Mouse (Mus musculus): ENCODE data around the gene Tcea3.
A peak's percentile ranks its signal among the peaks of the same experiment; 100 is the strongest.

Tcea3 gene

GRCm38 (mm10) chr4:136281097-136281496, 33.6 kb downstream of the Tcea3 start:
- no peak for DNase-seq (ENCODE audit: low read depth, low spot score)

GRCm38 (mm10) chr4:136281611-136282010, 34.1 kb downstream of the Tcea3 start:
- no peak for DNase-seq (ENCODE audit: low read depth, low spot score)

- DNase-seq (ENCODE audit: low read depth, low spot score) = no peak
Measured at GRCm38 (mm10) chr4:136282621-136283480, 35.3 kb downstream of the Tcea3 start.

GRCm38 (mm10) chr4:136283783-136284182, 36.3 kb downstream of the Tcea3 start:
- DNase-seq (ENCODE audit: low read depth, low spot score) = no peak

GRCm38 (mm10) chr4:136284455-136284854, 36.9 kb downstream of the Tcea3 start, which contains the start of gene Zfp46:
Gene Zfp46 (plus strand): TSS chr4:136284683.
- DNase-seq (ENCODE audit: low read depth, low spot score) = no peak

- DNase-seq (ENCODE audit: low read depth, low spot score) = no peak
Measured at GRCm38 (mm10) chr4:136284891-136285290, 37.4 kb downstream of the Tcea3 start.

- peak; percentile 95 for DNase-seq (ENCODE audit: low read depth, low spot score)
Measured at GRCm38 (mm10) chr4:136285348-136285810, 37.9 kb downstream of the Tcea3 start.

- DNase-seq (ENCODE audit: low read depth, low spot score) = peak; percentile 97
Measured at GRCm38 (mm10) chr4:136285811-136286371, 38.4 kb downstream of the Tcea3 start.

GRCm38 (mm10) chr4:136289918-136290780, 42.6 kb downstream of the Tcea3 start:
- no peak for DNase-seq (ENCODE audit: low read depth, low spot score)

- DNase-seq (ENCODE audit: low read depth, low spot score) = no peak
Measured at GRCm38 (mm10) chr4:136290781-136291595, 43.5 kb downstream of the Tcea3 start.

- no peak for DNase-seq (ENCODE audit: low read depth, low spot score)
Measured at GRCm38 (mm10) chr4:136291692-136292091, 44.2 kb downstream of the Tcea3 start.

- DNase-seq (ENCODE audit: low read depth, low spot score) = no peak
Measured at GRCm38 (mm10) chr4:136295941-136296340, 48.4 kb downstream of the Tcea3 start.

GRCm38 (mm10) chr4:136302462-136302861, 54.9 kb downstream of the Tcea3 start:
- no peak for DNase-seq (ENCODE audit: low read depth, low spot score)

GRCm38 (mm10) chr4:136304181-136304580, 56.7 kb downstream of the Tcea3 start:
- DNase-seq (ENCODE audit: low read depth, low spot score) = peak; percentile 37

GRCm38 (mm10) chr4:136308355-136308754, 60.8 kb downstream of the Tcea3 start:
- no peak for DNase-seq (ENCODE audit: low read depth, low spot score)

GRCm38 (mm10) chr4:136309780-136310179, 62.3 kb downstream of the Tcea3 start:
- DNase-seq (ENCODE audit: low read depth, low spot score) = peak; percentile 65

GRCm38 (mm10) chr4:136310229-136311041, 62.9 kb downstream of the Tcea3 start, which contains the start of gene Hnrnpr:
Gene Hnrnpr (plus strand): TSS chr4:136310942.
- DNase-seq (ENCODE audit: low read depth, low spot score) = peak; percentile 99

GRCm38 (mm10) chr4:136311042-136311999, 63.8 kb downstream of the Tcea3 start:
- peak; percentile 40 for DNase-seq (ENCODE audit: low read depth, low spot score)

GRCm38 (mm10) chr4:136312616-136313015, 65.1 kb downstream of the Tcea3 start:
- DNase-seq (ENCODE audit: low read depth, low spot score) = no peak
